Mouse (Mus musculus): Measurements from ENCODE around the gene Olfr52. TPM values are rescaled to one million over a fixed set of nuclear protein-coding genes. Genes with fewer than 3 reads are reported as not detected.

Olfr52 gene
- polyA plus RNA-seq, 1 experiment, result not detected

- no peak within 1 kb of the TSS for H3K4me3 ChIP-seq (ENCODE audit: insufficient read depth, low read length)
- H3K27ac ChIP-seq (ENCODE audit: insufficient read depth, low read length), result no peak within 1 kb of the TSS
- no peaks in the 10 kb centered on the region for H3K4me1 ChIP-seq (ENCODE audit: control insufficient read depth, insufficient read depth, low read length)
- TF ChIP-seq CTCF (IDR thresholded peaks at IDR 0.05; ENCODE audit: extremely low read depth, insufficient read depth, low read length) (no peak), POLR2A (IDR thresholded peaks at IDR 0.05; ENCODE audit: extremely low read depth, insufficient read depth, low read length) (no peak)
These were observed 38.9 kb downstream of the Olfr52 start, which contains the start of gene Olfr1040 for GRCm38 (mm10) chr2:86146632-86147031. Olfr1040 (minus strand) TSS chr2:86146732.

- no peak within 1 kb of the TSS for H3K4me3 ChIP-seq (ENCODE audit: insufficient read depth, low read length)
- no peak within 1 kb of the TSS for H3K27ac ChIP-seq (ENCODE audit: insufficient read depth, low read length)
- TF ChIP-seq POLR2A (IDR thresholded peaks at IDR 0.05; ENCODE audit: extremely low read depth, insufficient read depth, low read length) (no peak), CTCF (IDR thresholded peaks at IDR 0.05; ENCODE audit: extremely low read depth, insufficient read depth, low read length) (no peak)
- H3K4me1 ChIP-seq (ENCODE audit: control insufficient read depth, insufficient read depth, low read length), result no peaks in the 10 kb centered on the region
These were observed 49.7 kb downstream of the Olfr52 start, which contains the start of gene Olfr1039 for GRCm38 (mm10) chr2:86135828-86136227. Olfr1039 (minus strand) TSS chr2:86135928.

Other genes starting within 250 kb of the Olfr52 start
- not detected in 2 replicates for gene Olfr1028, start 235.2 kb downstream of the Olfr52 start, polyA plus RNA-seq (2012; rRNA removed)
- gene Olfr1029, start 211.8 kb downstream of the Olfr52 start, polyA plus RNA-seq (2012; rRNA removed), result 0.06 TPM in 1 of 2 replicates, not detected in the other
- not detected in 2 replicates for gene Olfr1030, start 206.4 kb downstream of the Olfr52 start, polyA plus RNA-seq (2012; rRNA removed)
- not detected in 2 replicates for gene Olfr1031, start 195.4 kb downstream of the Olfr52 start, polyA plus RNA-seq (2012; rRNA removed)
- gene Olfr1032, start 180.1 kb downstream of the Olfr52 start, polyA plus RNA-seq (2012; rRNA removed), result not detected in 2 replicates
- gene Olfr1033, start 165.1 kb downstream of the Olfr52 start, polyA plus RNA-seq (2012; rRNA removed), result 0.13 and 0.17 TPM in 2 replicates
- 0.02 TPM in 1 of 2 replicates, not detected in the other for gene Olfr1034, start 139.8 kb downstream of the Olfr52 start, polyA plus RNA-seq (2012; rRNA removed)
- gene Olfr1036, start 111.7 kb downstream of the Olfr52 start, polyA plus RNA-seq (2012; rRNA removed), result not detected in 2 replicates
- not detected in 2 replicates for gene Olfr1037, start 98.3 kb downstream of the Olfr52 start, polyA plus RNA-seq (2012; rRNA removed)
- gene Olfr1039, start 49.8 kb downstream of the Olfr52 start, polyA plus RNA-seq (2012; rRNA removed), result not detected in 2 replicates
- gene Olfr1040, start 39.0 kb downstream of the Olfr52 start, polyA plus RNA-seq (2012; rRNA removed), result not detected in 2 replicates
- gene Olfr1042, start 23.8 kb downstream of the Olfr52 start, polyA plus RNA-seq (2012; rRNA removed), result not detected in 2 replicates
- gene Olfr1043, start 18.2 kb downstream of the Olfr52 start, polyA plus RNA-seq (2012; rRNA removed), result not detected in 2 replicates
- gene Olfr1044, start 7.9 kb downstream of the Olfr52 start, polyA plus RNA-seq (2012; rRNA removed), result not detected in 2 replicates
- not detected in 2 replicates for gene Olfr1045, start 17.3 kb upstream of the Olfr52 start, polyA plus RNA-seq (2012; rRNA removed)
- not detected in 2 replicates for gene Olfr1046, start 33.6 kb upstream of the Olfr52 start, polyA plus RNA-seq (2012; rRNA removed)
- not detected in 2 replicates for gene Olfr1047, start 45.7 kb upstream of the Olfr52 start, polyA plus RNA-seq (2012; rRNA removed)
- not detected in 2 replicates for gene Olfr1048, start 54.6 kb upstream of the Olfr52 start, polyA plus RNA-seq (2012; rRNA removed)
- not detected in 2 replicates for gene Olfr1049, start 72.6 kb upstream of the Olfr52 start, polyA plus RNA-seq (2012; rRNA removed)
- gene Olfr1051, start 93.4 kb upstream of the Olfr52 start, polyA plus RNA-seq (2012; rRNA removed), result not detected in 2 replicates
- not detected in 2 replicates for gene Olfr1052, start 106.8 kb upstream of the Olfr52 start, polyA plus RNA-seq (2012; rRNA removed)
- not detected in 2 replicates for gene Olfr1053, start 129.6 kb upstream of the Olfr52 start, polyA plus RNA-seq (2012; rRNA removed)
- not detected in 2 replicates for gene Olfr1054, start 149.8 kb upstream of the Olfr52 start, polyA plus RNA-seq (2012; rRNA removed)
- gene Olfr1055, start 164.6 kb upstream of the Olfr52 start, polyA plus RNA-seq (2012; rRNA removed), result not detected in 2 replicates
- gene Olfr1056, start 176.8 kb upstream of the Olfr52 start, polyA plus RNA-seq (2012; rRNA removed), result not detected in 2 replicates
- not detected in 2 replicates for gene Olfr1057, start 192.7 kb upstream of the Olfr52 start, polyA plus RNA-seq (2012; rRNA removed)
- gene Olfr1058, start 202.9 kb upstream of the Olfr52 start, polyA plus RNA-seq (2012; rRNA removed), result not detected in 2 replicates
- gene Olfr1061, start 228.4 kb upstream of the Olfr52 start, polyA plus RNA-seq (2012; rRNA removed), result not detected in 2 replicates
- not detected in 2 replicates for gene Olfr1062, start 241.1 kb upstream of the Olfr52 start, polyA plus RNA-seq (2012; rRNA removed)

Measured in cortical plate, adult 2 months (tissue).